Mouse (Mus musculus): ENCODE data around the gene Gabarap. TPM values are rescaled to one million over a fixed set of nuclear protein-coding genes. Genes with fewer than 3 reads are reported as not detected.
A peak's percentile ranks its signal among the peaks of the same experiment; 100 is the strongest.

Gene Gabarap
- total RNA-seq, 2 experiments from 2014 or later: 436 to 473 TPM

GRCm38 (mm10) chr11:69966860-69967517 lies 24.0 kb upstream of the Gabarap start:
- no peak for DNase-seq (ENCODE audit: low spot score in 2 of 2)

GRCm38 (mm10) chr11:69968793-69969192 lies 22.1 kb upstream of the Gabarap start:
- DNase-seq (ENCODE audit: low spot score in 2 of 2): no peak

- DNase-seq (ENCODE audit: low spot score in 2 of 2): no peak
Measured at GRCm38 (mm10) chr11:69970222-69970621, 20.7 kb upstream of the Gabarap start.

GRCm38 (mm10) chr11:69970775-69971174 lies 20.2 kb upstream of the Gabarap start:
- no peak for DNase-seq (ENCODE audit: low spot score in 2 of 2)

GRCm38 (mm10) chr11:69974907-69975306 lies 16.0 kb upstream of the Gabarap start:
- no peak for DNase-seq (ENCODE audit: low spot score in 2 of 2)

- no peak for DNase-seq (ENCODE audit: low spot score in 2 of 2)
Measured at GRCm38 (mm10) chr11:69976271-69976670, 14.7 kb upstream of the Gabarap start.

- DNase-seq (ENCODE audit: low spot score in 2 of 2): no peak
Measured at GRCm38 (mm10) chr11:69979827-69980195, 11.1 kb upstream of the Gabarap start.

- peak; percentile 99 to 100 for DNase-seq (ENCODE audit: low spot score in 2 of 2)
Measured at GRCm38 (mm10) chr11:69980196-69981140, 10.5 kb upstream of the Gabarap start.

GRCm38 (mm10) chr11:69981141-69981762 lies 9.7 kb upstream of the Gabarap start, which contains the start of gene Ctdnep1:
Gene Ctdnep1, plus strand, starts transcription at chr11:69981156.
- DNase-seq (ENCODE audit: low spot score in 2 of 2): peak in 1 of 2 experiments; percentile 41

- DNase-seq (ENCODE audit: low spot score in 2 of 2): no peak
Measured at GRCm38 (mm10) chr11:69982225-69982624, 8.7 kb upstream of the Gabarap start, which contains the start of gene Elp5. Gene Elp5, minus strand, starts transcription at chr11:69982517.

GRCm38 (mm10) chr11:69982877-69983276 lies 8.1 kb upstream of the Gabarap start:
- no peak for DNase-seq (ENCODE audit: low spot score in 2 of 2)

GRCm38 (mm10) chr11:69983377-69983776 lies 7.6 kb upstream of the Gabarap start:
- no peak for DNase-seq (ENCODE audit: low spot score in 2 of 2)

GRCm38 (mm10) chr11:69984431-69984830 lies 6.5 kb upstream of the Gabarap start:
- no peak for DNase-seq (ENCODE audit: low spot score in 2 of 2)

- no peak for DNase-seq (ENCODE audit: low spot score in 2 of 2)
Measured at GRCm38 (mm10) chr11:69989949-69990348, 994 bp upstream of the Gabarap start.

- DNase-seq (ENCODE audit: low spot score in 2 of 2): no peak
Measured at GRCm38 (mm10) chr11:69991711-69992110, 768 bp downstream of the Gabarap start.

- DNase-seq (ENCODE audit: low spot score in 2 of 2): no peak
Measured at GRCm38 (mm10) chr11:69992396-69992795, 1.5 kb downstream of the Gabarap start.

- no peak for DNase-seq (ENCODE audit: low spot score in 2 of 2)
Measured at GRCm38 (mm10) chr11:69992932-69993331, 2.0 kb downstream of the Gabarap start.

GRCm38 (mm10) chr11:69994401-69995090 lies 3.6 kb downstream of the Gabarap start:
- no peak for DNase-seq (ENCODE audit: low spot score in 2 of 2)

GRCm38 (mm10) chr11:69995391-69995960 lies 4.5 kb downstream of the Gabarap start, which contains the start of gene Phf23:
Gene Phf23, plus strand, starts transcription at chr11:69995777.
- peak; percentile 93 to 94 for DNase-seq (ENCODE audit: low spot score in 2 of 2)

Data from adrenal gland, adult 18-20 months (tissue).